Mouse (Mus musculus) erythroblast, embryonic 14.5 days (primary cell): Measurements from ENCODE around the gene Zswim3.

Source experiments
- GATA1 ChIP-seq: IDR thresholded peaks from 2 replicates; pipeline ENCODE4 v1.6.1; 2012; ENCODE audit warnings: low read length, inconsistent platforms, mixed read lengths
- TAL1 ChIP-seq: IDR thresholded peaks from 3 replicates; pipeline ENCODE4 v1.6.1; 2012; ENCODE audit warnings: low read length, inconsistent platforms, mixed read lengths

DNA sequence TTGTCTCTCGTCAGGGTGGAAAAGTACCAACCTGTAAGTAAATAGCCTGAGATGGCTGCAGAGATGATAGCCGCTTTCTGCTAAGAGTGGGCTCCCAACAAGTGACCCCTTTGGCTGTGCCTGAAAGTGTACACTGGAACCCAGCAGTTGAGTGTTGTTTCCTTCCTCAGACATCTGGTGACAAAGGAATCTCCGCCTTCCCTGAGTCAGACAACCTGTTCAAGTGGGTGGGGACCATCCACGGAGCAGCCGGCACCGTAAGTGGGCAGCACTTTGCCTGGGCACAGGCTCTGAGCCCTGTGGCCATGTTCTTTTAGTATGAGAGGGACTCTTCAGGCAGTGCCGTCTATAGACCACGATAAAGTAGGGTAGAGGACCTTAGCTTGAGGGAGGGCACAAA lies 33.8 kb upstream of the Zswim3 start:
- TF ChIP-seq TAL1 (no peak), GATA1 (no peak)
